18 mouse cellular contexts compared by ENCODE assay signal in the genomic region with DNA sequence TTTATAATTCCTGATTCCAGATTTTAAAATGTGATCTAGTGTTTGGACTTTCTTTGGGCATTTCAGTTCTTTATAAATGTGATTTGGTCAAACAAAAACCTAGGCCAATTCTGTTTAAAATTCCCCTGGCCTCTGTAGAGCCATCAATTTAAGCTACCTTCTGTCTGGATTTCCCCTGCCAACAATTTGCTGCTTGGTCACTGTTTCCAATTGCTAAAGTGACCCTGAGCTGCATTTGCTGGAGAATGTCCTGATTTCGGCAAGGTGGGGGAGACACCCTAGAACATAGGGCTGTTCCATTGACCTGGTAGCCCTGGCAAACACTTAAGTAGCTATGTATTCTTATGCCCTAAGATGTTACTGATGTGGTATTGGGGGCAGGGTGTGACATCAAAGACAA.
DNase-seq lines count a peak whose midpoint lies in the region; ATAC-seq lines count a peak whose summit lies in the region.
"Had no signal": no experiment of that assay in that cellular context is flagged by ENCODE, and none has a peak within 500 bp of the region (broad histone marks: within the 10 kb centered on the region; RNA-seq: fewer than 3 reads in every experiment).

No protein-coding gene starts in this region.

- peak; percentile 3 for DNase-seq in cerebellum, adult 9-10 months
- peak; percentile 48 to 58 for DNase-seq in cerebellum, postnatal 10 days
- DNase-seq in cerebellum, adult 11 months: no peak
- peak; percentile 39 for DNase-seq in heart, adult 11 months
- DNase-seq in heart, embryonic 10.5 days (ENCODE audit: low spot score): no peak
- peak; percentile 20 for DNase-seq in brain, adult 2 months (ENCODE audit: low read depth, low spot score)
- no peak for DNase-seq in right cerebral cortex, postnatal 25 days
- DNase-seq: adrenal gland, adult 8-10 months; adrenal gland, postnatal 14 days; adrenal gland, postnatal 36 days; cerebellum, adult 11-12 months; cerebellum, postnatal 36 days; forebrain, postnatal 0 days had no signal

- no peaks in the 10 kb centered on the region for H3K36me3 ChIP-seq in heart, embryonic 10.5 days
- H3K36me3 ChIP-seq: embryonic facial prominence, embryonic 10.5 days; embryonic facial prominence, embryonic 12.5 days; forebrain, embryonic 15.5 days had no signal

- 85% methylated on average over 1 of the region's 1 CpGs for WGBS in heart, embryonic 10.5 days

- H3K27ac ChIP-seq in heart, embryonic 10.5 days: no peak overlapping the region
- H3K27ac ChIP-seq: embryonic facial prominence, embryonic 10.5 days; embryonic facial prominence, embryonic 12.5 days; forebrain, embryonic 13.5 days; forebrain, embryonic 15.5 days had no signal

- H3K9me3 ChIP-seq in heart, embryonic 10.5 days: no peaks in the 10 kb centered on the region
- H3K9me3 ChIP-seq: embryonic facial prominence, embryonic 10.5 days; embryonic facial prominence, embryonic 12.5 days; forebrain, embryonic 13.5 days; forebrain, embryonic 15.5 days had no signal

- no peak for ATAC-seq in cerebellum, adult (ENCODE audit: insufficient number of reproducible peaks, low FRiP score, low TSS enrichment)
- ATAC-seq: forebrain, embryonic 13.5 days; forebrain, embryonic 15.5 days; forebrain, postnatal 0 days had no signal

- no peaks in the 10 kb centered on the region for H3K4me1 ChIP-seq in heart, embryonic 10.5 days
- H3K4me1 ChIP-seq: embryonic facial prominence, embryonic 10.5 days; embryonic facial prominence, embryonic 12.5 days; forebrain, embryonic 13.5 days; forebrain, embryonic 15.5 days had no signal

- no peaks in the 10 kb centered on the region for H3K27me3 ChIP-seq in heart, embryonic 10.5 days (ENCODE audit: insufficient read depth, poor library complexity, severe bottlenecking)
- H3K27me3 ChIP-seq: embryonic facial prominence, embryonic 12.5 days; forebrain, embryonic 13.5 days; forebrain, embryonic 15.5 days had no signal

- H3K4me3 ChIP-seq in heart, embryonic 10.5 days: no peak overlapping the region
- H3K4me3 ChIP-seq: embryonic facial prominence, embryonic 10.5 days; embryonic facial prominence, embryonic 12.5 days; forebrain, embryonic 13.5 days; forebrain, embryonic 15.5 days had no signal

Comparison
In these comparisons a context has a peak if more than half of its experiments do, and no peak if none do; other contexts are left out.
1. DNase-seq: peak in cerebellum, adult 9-10 months (single experiment), cerebellum, postnatal 10 days (2 of 2), heart, adult 11 months (single experiment) and brain, adult 2 months (single experiment); none in cerebellum, adult 11 months (single experiment), heart, embryonic 10.5 days (single experiment) and right cerebral cortex, postnatal 25 days (single experiment).